Mouse (Mus musculus) liver, embryonic 13.5 days (tissue): ENCODE data around the gene Tarsl2. TPM values are rescaled to one million over a fixed set of nuclear protein-coding genes. Genes with fewer than 3 reads are reported as not detected.

Experiments
- ATAC-seq: fragments of 200-750 bp; cut with Nextera tagmentation; 2 replicates; pipeline ENCODE4 v1.8.0; 2017; ENCODE audit warnings: low read depth, mild to moderate bottlenecking, moderate number of reproducible peaks, moderate library complexity
- DNase-seq: peaks from one replicate; pipeline ENCODE4 v3.0.0; 2022
- H3K27ac ChIP-seq: fragments of 300-500 bp; sonication (generic); 2 replicates; pipeline ENCODE4 v1.5.1; 2015; ENCODE audit warnings: moderate library complexity, mild to moderate bottlenecking, inconsistent platforms
- H3K27me3 ChIP-seq: fragments of 300-500 bp; sonication (generic); 2 replicates; pipeline ENCODE4 v1.6.1; 2015; ENCODE audit warnings: mild to moderate bottlenecking, inconsistent platforms
- H3K36me3 ChIP-seq: fragments of 300-500 bp; sonication (generic); 2 replicates; pipeline ENCODE4 v1.6.1; 2015; ENCODE audit warnings: mild to moderate bottlenecking, inconsistent platforms
- H3K4me1 ChIP-seq: fragments of 300-500 bp; sonication (generic); replicated peaks from 2 replicates; pipeline ENCODE4 v1.6.1; 2015; ENCODE audit warnings: inconsistent platforms
- H3K4me2 ChIP-seq: fragments of 300-500 bp; sonication (generic); 2 replicates; pipeline ENCODE4 v1.6.1; 2015; ENCODE audit warnings: inconsistent platforms, mild to moderate bottlenecking, moderate library complexity
- H3K4me3 ChIP-seq: fragments of 300-500 bp; sonication (generic); replicated peaks from 2 replicates; pipeline ENCODE4 v1.5.1; 2015; ENCODE audit warnings: mild to moderate bottlenecking, inconsistent platforms
- H3K9ac ChIP-seq: fragments of 300-500 bp; sonication (generic); 2 replicates; pipeline ENCODE4 v1.6.1; 2015; ENCODE audit warnings: mild to moderate bottlenecking, inconsistent platforms
- H3K9me3 ChIP-seq: fragments of 300-500 bp; sonication (generic); replicated peaks from 2 replicates; pipeline ENCODE4 v1.6.1; 2016; ENCODE audit warnings: inconsistent platforms
- WGBS: fragments of 180-500 bp; shearing (Covaris S2); methylation state at CpG from one replicate; pipeline ENCODE4 v1.1.7; 2015; ENCODE audit not compliant: insufficient replicate concordance; 5-methylcytosine and 5-hydroxymethylcytosine counted together
- polyA plus RNA-seq: library from polyadenylated mRNA; unstranded; fragments of >200 nt; fragmentation: Nextera tagmentation; extraction: Ambion mirVana; gene quantifications from 2 replicates; pipeline ENCODE4 v1.2.1, GENCODE M21; 2015

The Tarsl2 gene
- polyA plus RNA-seq, 1 experiment from 2014 or later = 18.4 TPM

DNA sequence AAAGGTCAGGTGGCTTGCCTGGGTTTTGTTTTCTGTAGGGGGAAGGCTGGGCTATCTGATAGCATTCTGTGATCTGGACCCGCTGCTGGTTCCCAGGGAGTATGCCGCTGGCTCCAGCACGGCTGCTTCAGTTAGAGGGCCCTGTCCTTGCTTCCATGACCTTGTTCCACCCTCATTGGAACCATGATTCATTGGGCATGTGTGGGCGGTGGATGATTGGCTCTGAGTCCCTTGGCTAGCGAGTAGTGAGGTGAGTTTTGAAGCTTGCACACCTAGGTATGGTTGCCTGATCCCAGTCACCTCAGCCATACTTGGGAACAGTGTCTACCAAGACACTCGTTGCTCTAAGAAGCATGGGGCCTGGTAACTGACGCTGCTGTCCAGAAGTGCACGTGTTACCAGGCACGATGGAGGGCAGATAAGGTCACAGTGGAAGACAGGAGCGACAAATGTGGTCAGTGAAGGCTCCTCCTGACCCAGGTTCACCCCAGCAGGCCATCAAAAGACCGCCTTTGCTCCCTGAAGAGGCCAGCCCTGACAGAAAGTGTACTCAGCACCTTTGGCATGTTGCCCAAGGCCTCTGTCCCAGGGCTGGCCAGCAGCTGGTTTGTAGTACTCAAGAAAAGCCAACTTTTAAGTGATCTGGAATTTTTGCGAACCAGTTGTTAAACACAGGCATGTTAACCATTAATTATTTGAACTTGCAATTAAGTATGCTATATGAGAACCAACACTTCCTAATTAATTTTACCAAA, 92.8 kb downstream of the Tarsl2 start:
- DNase-seq = no peak
- Histone ChIP-seq H3K27me3 (no peaks in the 10 kb centered on the region), H3K4me3 (no peak overlapping the region), H3K9ac (no peak overlapping the region), H3K36me3 (no peaks in the 10 kb centered on the region), H3K4me1 (peaks cover 6% of the 10 kb centered on the region; the same call in 1 of the 2 replicates), H3K4me2 (no peak overlapping the region), H3K27ac (no peak overlapping the region), H3K9me3 (no peaks in the 10 kb centered on the region)
- no peak for ATAC-seq
- WGBS = 53% methylated on average over 12 of the region's 12 CpGs

Other genes starting within 250 kb of the Tarsl2 start
- 3.1 and 4.0 TPM in 2 replicates for gene Tjp1, start 117.1 kb upstream of the Tarsl2 start, polyA plus RNA-seq
- 32.6 and 35.2 TPM in 2 replicates for gene Tm2d3, start 46.3 kb downstream of the Tarsl2 start, polyA plus RNA-seq
- 0.51 and 0.63 TPM in 2 replicates for gene Pcsk6, start 216.8 kb downstream of the Tarsl2 start, polyA plus RNA-seq